Mouse (Mus musculus) spleen, postnatal 10 days (tissue): ENCODE measurements around the gene Slc29a3.
A peak's percentile ranks its signal among the peaks of the same experiment; 100 is the strongest.
"Not testable (repeated sequence)": the region's sequence is repeated elsewhere in the genome, so short reads cannot be mapped to it uniquely, and the experiment has no call there.

Experiments used
- DNase-seq, 2 experiments: peaks; one replicate each; pipeline ENCODE4 v3.0.0; 2021 to 2022; ENCODE audit warnings: low spot score in 2 of 2

Slc29a3 gene

DNA sequence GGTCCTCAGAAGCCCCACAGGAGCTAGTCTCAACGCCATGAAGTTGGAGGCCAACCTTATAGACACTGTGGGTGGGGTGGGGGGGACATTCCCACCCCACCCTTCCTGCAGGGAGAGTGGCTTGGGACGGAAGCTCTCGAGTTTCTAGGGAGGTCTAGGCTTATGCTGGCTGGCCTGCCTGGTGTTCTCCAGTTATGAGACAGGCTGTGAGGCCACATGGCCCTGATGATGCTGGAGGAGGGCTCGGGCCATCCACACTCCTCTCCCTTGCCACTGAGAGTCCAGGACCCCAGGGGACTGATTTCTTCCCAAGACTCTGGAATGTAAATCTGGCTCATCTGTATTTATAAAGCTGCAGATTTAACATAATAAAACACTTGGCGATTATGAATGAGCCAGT is 25.3 kb downstream of the Slc29a3 start:
- DNase-seq: no peak

DNA sequence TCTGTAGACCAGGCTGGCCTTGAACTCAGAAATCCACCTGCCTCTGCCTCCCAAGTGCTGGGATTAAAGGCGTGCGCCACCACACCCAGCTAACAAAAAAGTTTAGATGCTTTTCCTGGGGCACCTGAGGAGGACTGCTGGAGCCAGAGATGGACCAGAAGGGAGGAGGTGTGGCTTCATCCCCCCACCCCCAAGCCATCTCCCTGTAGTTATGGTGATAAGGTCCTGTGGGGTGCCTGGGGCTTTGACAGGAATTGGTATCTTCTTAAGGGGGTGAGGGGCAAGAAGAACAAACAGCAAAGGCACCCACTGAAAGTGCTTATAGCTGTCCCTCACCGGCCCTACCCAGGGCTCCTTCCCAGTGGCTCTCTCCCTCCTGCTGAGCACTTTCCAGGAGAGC is 25.7 kb downstream of the Slc29a3 start:
- no peak for DNase-seq

GRCm38 (mm10) chr10:60724496-60724895 is 28.1 kb downstream of the Slc29a3 start:
- no peak for DNase-seq

DNA sequence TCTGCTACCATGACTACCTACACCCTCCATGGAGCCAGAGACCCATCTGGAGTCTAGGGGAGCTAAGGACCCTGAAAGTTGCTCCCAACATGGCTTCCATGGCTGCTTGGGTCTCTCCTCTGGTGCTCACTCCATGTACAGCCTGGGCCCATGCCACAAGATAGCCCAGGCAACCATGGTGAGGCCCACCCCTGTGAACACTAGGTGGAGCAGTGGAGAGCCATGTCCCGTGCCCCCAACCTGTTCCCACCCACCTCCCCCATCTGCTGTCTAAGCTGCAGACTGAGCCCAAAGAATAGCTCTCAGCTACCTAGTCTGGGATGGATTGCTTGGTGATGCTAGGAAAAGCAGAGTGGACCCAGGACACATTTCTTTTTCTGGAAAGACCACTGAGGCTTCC is 29.2 kb downstream of the Slc29a3 start:
- DNase-seq: peak in 1 of 2 experiments; percentile 37

- DNase-seq: no peak
Measured at GRCm38 (mm10) chr10:60721640-60722039, 31.0 kb downstream of the Slc29a3 start.

DNA sequence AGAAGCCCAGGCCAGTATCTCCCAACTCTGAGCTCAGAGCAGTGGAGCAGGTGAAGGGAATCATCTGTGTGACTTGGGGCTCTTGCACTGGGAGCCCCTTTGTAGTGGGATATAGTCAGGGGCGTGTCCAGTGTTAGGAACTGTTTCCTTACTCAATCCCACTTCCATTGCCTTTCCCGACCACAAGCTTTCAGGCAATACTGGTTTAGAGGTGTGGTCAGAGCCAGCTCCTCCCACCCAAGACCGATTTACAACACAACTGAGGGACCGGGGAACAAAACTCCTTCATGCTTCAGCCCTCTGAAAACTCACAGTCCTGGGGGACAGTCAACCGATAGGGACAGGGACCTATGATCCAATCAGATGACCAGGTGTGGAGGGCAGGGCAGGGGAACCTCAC is 32.1 kb downstream of the Slc29a3 start:
- DNase-seq: no peak

GRCm38 (mm10) chr10:60718491-60718890 is 34.1 kb downstream of the Slc29a3 start:
- DNase-seq: no peak

GRCm38 (mm10) chr10:60716449-60716848 is 36.1 kb downstream of the Slc29a3 start:
- no peak for DNase-seq

- not testable (repeated sequence) for DNase-seq
Measured at GRCm38 (mm10) chr10:60712299-60712698, 40.3 kb downstream of the Slc29a3 start.

DNA sequence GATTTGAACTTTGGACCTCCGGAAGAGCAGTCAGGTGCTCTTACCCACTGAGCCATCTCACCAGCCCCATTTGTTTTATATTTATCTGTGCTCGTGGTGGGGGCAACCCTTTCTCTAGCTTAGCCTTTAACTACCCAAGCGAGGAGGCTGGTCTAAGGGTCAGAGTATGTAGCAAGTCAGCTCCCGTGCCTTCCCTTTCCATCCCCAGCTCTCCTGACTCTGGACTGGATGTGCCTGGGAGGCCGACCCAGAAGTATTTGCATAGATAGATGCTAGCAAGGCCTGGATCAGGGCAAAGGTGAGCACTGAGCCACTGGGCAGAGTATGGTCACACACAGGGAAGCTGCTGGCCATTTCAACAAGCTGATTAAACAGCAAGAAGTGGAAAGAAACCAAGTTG is 43.8 kb downstream of the Slc29a3 start:
- no peak for DNase-seq

GRCm38 (mm10) chr10:60706268-60706667 is 46.3 kb downstream of the Slc29a3 start:
- DNase-seq: no peak

- no peak for DNase-seq
Measured at GRCm38 (mm10) chr10:60705134-60705533, 47.5 kb downstream of the Slc29a3 start.

- peak in 1 of 2 experiments; percentile 50 for DNase-seq
Measured at GRCm38 (mm10) chr10:60697775-60698174, 54.8 kb downstream of the Slc29a3 start.

- peak; percentile 63 to 80 for DNase-seq
Measured at GRCm38 (mm10) chr10:60696975-60697374, 55.6 kb downstream of the Slc29a3 start.

GRCm38 (mm10) chr10:60696390-60696789 is 56.2 kb downstream of the Slc29a3 start, which contains the start of gene Cdh23:
Gene Cdh23, minus strand, starts transcription at chr10:60696490.
- DNase-seq: no peak

GRCm38 (mm10) chr10:60691671-60692390 is 60.8 kb downstream of the Slc29a3 start:
- peak in 1 of 2 experiments; percentile 38 for DNase-seq

DNA sequence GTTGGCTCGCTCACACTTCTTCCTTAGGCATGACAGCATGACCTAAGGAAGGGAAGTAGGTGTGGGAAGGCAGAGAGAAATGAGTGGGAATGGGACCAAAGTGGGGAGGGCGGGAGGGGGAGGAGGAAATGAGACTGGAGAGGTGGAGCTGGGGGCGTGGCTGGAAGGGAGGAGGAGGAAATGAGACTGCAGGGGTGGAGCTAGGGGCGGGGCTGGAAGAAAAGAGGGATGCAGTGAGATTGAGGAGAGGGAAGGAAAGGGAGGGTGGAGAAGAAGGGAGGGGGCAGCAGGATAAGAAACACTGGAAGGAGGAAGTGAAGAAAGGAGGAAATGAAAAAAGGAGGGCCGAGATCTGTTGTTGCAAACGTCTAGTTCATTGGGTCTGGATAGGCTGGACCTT is 61.6 kb downstream of the Slc29a3 start:
- DNase-seq: peak in 1 of 2 experiments; percentile 46

- no peak for DNase-seq
Measured at GRCm38 (mm10) chr10:60689396-60689795, 63.2 kb downstream of the Slc29a3 start.

GRCm38 (mm10) chr10:60687011-60687776 is 65.4 kb downstream of the Slc29a3 start:
- peak in 1 of 2 experiments; percentile 35 for DNase-seq

DNA sequence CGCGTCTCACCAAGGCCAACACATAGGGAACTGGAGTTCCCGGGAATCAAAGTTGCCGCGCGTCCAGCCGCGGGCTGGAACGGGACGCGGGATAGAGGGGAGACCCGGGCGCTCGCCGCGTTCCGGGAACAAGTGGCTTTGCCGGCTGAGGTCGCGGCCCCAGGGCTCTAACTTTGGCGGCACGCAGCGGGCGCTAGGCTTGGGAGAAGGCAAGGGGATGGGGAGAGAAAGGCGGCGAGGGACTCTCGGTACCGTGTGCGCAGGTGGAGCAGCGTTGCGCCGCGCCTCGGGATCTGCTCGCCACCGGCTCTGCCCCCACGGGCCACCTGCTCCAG is 66.0 kb downstream of the Slc29a3 start:
- DNase-seq: no peak

GRCm38 (mm10) chr10:60685764-60686640 is 66.6 kb downstream of the Slc29a3 start:
- no peak for DNase-seq

GRCm38 (mm10) chr10:60678926-60679325 is 73.7 kb downstream of the Slc29a3 start:
- no peak for DNase-seq
